17 mouse cellular contexts compared by ENCODE assay signal in the genomic region with DNA sequence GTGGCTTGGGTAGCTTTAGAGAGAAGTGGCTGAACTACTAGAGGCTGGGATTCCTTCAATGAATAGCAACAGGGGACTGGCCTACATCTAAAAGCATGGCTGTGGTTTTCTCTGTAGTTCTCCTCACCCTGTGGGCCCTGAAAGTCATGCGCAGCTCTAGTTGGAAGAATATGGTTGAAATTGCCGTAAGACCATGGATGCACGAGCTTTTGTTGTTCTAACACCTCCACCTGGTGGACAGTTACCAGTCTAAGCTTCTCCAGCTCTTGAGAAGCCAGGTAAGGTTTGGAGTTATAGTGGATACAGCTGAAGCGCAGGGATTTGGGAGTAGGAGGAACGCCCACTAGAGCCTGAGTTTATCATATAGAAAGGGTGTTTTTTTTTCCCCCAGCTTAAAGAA. TPM values are rescaled to one million over a fixed set of nuclear protein-coding genes. Genes with fewer than 3 reads are reported as not detected.
DNase-seq lines count a peak whose midpoint lies in the region; ATAC-seq and TF ChIP-seq lines count a peak whose summit lies in the region.
"Had no signal": no experiment of that assay in that cellular context is flagged by ENCODE, and none has a peak within 500 bp of the region (broad histone marks: within the 10 kb centered on the region; RNA-seq: fewer than 3 reads in every experiment).

No protein-coding gene starts in this region.

- H3K4me3 ChIP-seq in lung, postnatal 0 days (ENCODE audit: low read depth, low read length), result no peak overlapping the region
- no peak overlapping the region for H3K4me3 ChIP-seq in cortical plate, adult 2 months (ENCODE audit: insufficient read depth, low read length)
- H3K4me3 ChIP-seq: embryonic facial prominence, embryonic 13.5 days; kidney, embryonic 15.5 days; neural tube, embryonic 15.5 days; stomach, embryonic 15.5 days had no signal

- no peak for TF ChIP-seq EP300 in lung, postnatal 0 days (IDR thresholded peaks at IDR 0.05)

- H3K9ac ChIP-seq in lung, postnatal 0 days (replicated peaks; ENCODE audit: low read depth), result no peak overlapping the region
- H3K9ac ChIP-seq: embryonic facial prominence, embryonic 13.5 days; kidney, embryonic 15.5 days; neural tube, embryonic 15.5 days; stomach, embryonic 15.5 days had no signal

- H3K27me3 ChIP-seq in lung, postnatal 0 days (replicated peaks; ENCODE audit: insufficient read depth, low read length), result no peaks in the 10 kb centered on the region
- H3K27me3 ChIP-seq: embryonic facial prominence, embryonic 13.5 days; kidney, embryonic 15.5 days; neural tube, embryonic 15.5 days; stomach, embryonic 15.5 days had no signal

- 92% methylated on average over 5 of the region's 5 CpGs for WGBS in lung, postnatal 0 days

- 0 out of 2 replicates have a peak, but pooled peaks cover 6% of the 10 kb centered on the region for H3K36me3 ChIP-seq in lung, postnatal 0 days (ENCODE audit: insufficient read depth, low read length)

- peak; percentile 78 for DNase-seq in heart, adult 11 months
- no peak for DNase-seq in heart, adult 18-20 months
- DNase-seq in lung, postnatal 0 days (ENCODE audit: low spot score), result no peak
- DNase-seq in lung, postnatal 14 days, result no peak
- peak; percentile 9 for DNase-seq in ES-CJ7 (ENCODE audit: low read depth, low spot score)
- DNase-seq in gastrocnemius, postnatal 25 days, result no peak
- DNase-seq in thymus, postnatal 4 days, result no peak
- DNase-seq: heart, postnatal 14 days; lung, adult 18-20 months; right cerebral cortex, postnatal 4 days; thymus, postnatal 36 days had no signal

- H3K4me2 ChIP-seq in lung, postnatal 0 days (replicated peaks; ENCODE audit: low read depth, low read length), result no peak overlapping the region
- H3K4me2 ChIP-seq: embryonic facial prominence, embryonic 13.5 days; kidney, embryonic 15.5 days; neural tube, embryonic 15.5 days; stomach, embryonic 15.5 days had no signal

- TF ChIP-seq POLR2A in cortical plate, adult 2 months (IDR thresholded peaks at IDR 0.05; ENCODE audit: extremely low read depth, insufficient read depth, low read length), result no peak

- H3K4me1 ChIP-seq in lung, postnatal 0 days (ENCODE audit: insufficient read depth, low read depth, low read length), result no peaks in the 10 kb centered on the region
- H3K4me1 ChIP-seq in cortical plate, adult 2 months (ENCODE audit: control insufficient read depth, insufficient read depth, low read length), result peaks cover 7% of the 10 kb centered on the region
- H3K4me1 ChIP-seq: kidney, embryonic 15.5 days; neural tube, embryonic 15.5 days; stomach, embryonic 15.5 days had no signal

- peak; percentile 45 for TF ChIP-seq CTCF in lung, postnatal 0 days (IDR thresholded peaks at IDR 0.05)
- TF ChIP-seq CTCF in cortical plate, adult 2 months (IDR thresholded peaks at IDR 0.05; ENCODE audit: extremely low read depth, insufficient read depth, low read length), result peak; percentile 22; the same call in 1 of the 2 replicates

- no peak for ATAC-seq in lung, postnatal 0 days
- ATAC-seq: hindbrain, embryonic 16.5 days had no signal

- no peaks in the 10 kb centered on the region for H3K9me3 ChIP-seq in lung, postnatal 0 days (ENCODE audit: low read length)
- H3K9me3 ChIP-seq: embryonic facial prominence, embryonic 13.5 days; kidney, embryonic 15.5 days; neural tube, embryonic 15.5 days; stomach, embryonic 15.5 days had no signal

- H3K27ac ChIP-seq in lung, postnatal 0 days (ENCODE audit: low read length), result no peak overlapping the region
- no peak overlapping the region for H3K27ac ChIP-seq in cortical plate, adult 2 months (ENCODE audit: insufficient read depth, low read length)
- H3K27ac ChIP-seq: embryonic facial prominence, embryonic 13.5 days; kidney, embryonic 15.5 days; neural tube, embryonic 15.5 days; stomach, embryonic 15.5 days had no signal

RNA-seq across cellular contexts. Expression of a gene that starts 48.5 kb away (rescaled TPM):
- 10 to 100 TPM; 12.7 to 14.6 TPM for total RNA-seq in heart, adult 18-20 months (2021)
- 21.4 and 24.1 TPM in 2 replicates for polyA plus RNA-seq in lung, postnatal 0 days (2015; fragmentation: Nextera tagmentation; extraction: Ambion mirVana)
- 43.1 and 43.5 TPM in 2 replicates for polyA plus RNA-seq in cortical plate, adult 2 months (2012; rRNA removed)
- 1 to 10 TPM; 6.3 to 6.4 TPM for total RNA-seq in gastrocnemius, postnatal 25 days (2021)

RNA-seq across cellular contexts. Expression of a gene that starts 49.4 kb away (rescaled TPM):
- total RNA-seq in heart, adult 18-20 months (2021), result 100 to 1,000 TPM; 192 to 199 TPM
- 43.4 and 44.2 TPM in 2 replicates for polyA plus RNA-seq in lung, postnatal 0 days (2015; fragmentation: Nextera tagmentation; extraction: Ambion mirVana)
- 37.2 and 39.3 TPM in 2 replicates for polyA plus RNA-seq in cortical plate, adult 2 months (2012; rRNA removed)
- 100 to 1,000 TPM in 1 of 2 experiments, 10 to 100 TPM in 1; 83.3 to 127 TPM for total RNA-seq in gastrocnemius, postnatal 25 days (2021)

Comparison
In these comparisons a context has a peak if more than half of its experiments do, and no peak if none do; other contexts are left out.
1. DNase-seq: peak in heart, adult 11 months (single experiment) and ES-CJ7 (single experiment); none in heart, adult 18-20 months (0 of 2), lung, postnatal 0 days (single experiment), lung, postnatal 14 days (single experiment), gastrocnemius, postnatal 25 days (single experiment) and thymus, postnatal 4 days (single experiment).